Mouse (Mus musculus) retina, postnatal 7 days (tissue): ENCODE measurements at regions not wholly inside any gene's neighbourhood (a gene's known extent, or its start where the extent isn't known, plus 50 kb on each side); places are given as distances from the start of the nearest gene placed in this dataset.

Experiments used
- DNase-seq: peaks from one replicate; pipeline ENCODE4 v3.0.0-alpha.2; 2012; ENCODE audit warnings: low read depth, low spot score

DNA sequence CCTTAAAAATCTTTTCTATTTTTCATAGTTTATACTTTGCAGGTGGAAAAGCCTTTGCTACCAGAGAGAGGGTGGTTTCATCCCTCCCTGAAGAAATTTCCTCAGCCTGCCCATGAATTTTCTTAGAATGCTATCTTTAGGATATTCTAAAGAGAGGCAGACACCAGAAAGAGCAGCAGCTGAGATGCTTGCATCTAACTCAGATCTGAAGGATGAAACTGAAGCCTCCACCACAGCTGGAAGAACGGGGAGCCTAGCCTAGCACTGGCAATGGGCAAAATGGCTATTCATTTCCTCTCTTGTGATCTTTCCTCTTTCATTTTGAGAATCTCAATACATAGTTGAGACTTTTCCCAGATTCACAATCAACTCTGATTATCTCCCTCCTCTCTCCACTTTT, 640.0 kb upstream of the Zeb2 start:
- no peak for DNase-seq

DNA sequence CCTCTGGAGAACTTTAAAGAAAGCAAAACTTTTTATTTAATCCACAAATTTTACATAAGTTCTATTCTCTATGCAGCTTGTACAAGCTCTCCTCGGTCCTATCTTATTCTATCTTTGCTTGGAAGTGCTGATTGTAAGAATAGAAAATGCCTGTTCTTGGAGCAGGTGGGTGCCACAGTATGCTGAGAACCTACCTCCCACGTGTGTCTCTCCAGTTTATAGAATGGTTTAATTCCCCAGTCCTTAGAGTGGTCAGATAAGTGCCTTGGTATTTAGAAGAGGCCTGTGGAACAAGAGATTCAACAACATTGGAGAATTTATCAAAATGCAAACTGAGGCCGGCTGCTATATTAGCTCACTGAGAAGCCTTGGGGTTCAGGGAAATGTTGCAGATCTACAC, 639.2 kb upstream of the Zeb2 start:
- DNase-seq: no peak

GRCm38 (mm10) chr2:45751746-45752145, 634.6 kb upstream of the Zeb2 start:
- DNase-seq: no peak

DNA sequence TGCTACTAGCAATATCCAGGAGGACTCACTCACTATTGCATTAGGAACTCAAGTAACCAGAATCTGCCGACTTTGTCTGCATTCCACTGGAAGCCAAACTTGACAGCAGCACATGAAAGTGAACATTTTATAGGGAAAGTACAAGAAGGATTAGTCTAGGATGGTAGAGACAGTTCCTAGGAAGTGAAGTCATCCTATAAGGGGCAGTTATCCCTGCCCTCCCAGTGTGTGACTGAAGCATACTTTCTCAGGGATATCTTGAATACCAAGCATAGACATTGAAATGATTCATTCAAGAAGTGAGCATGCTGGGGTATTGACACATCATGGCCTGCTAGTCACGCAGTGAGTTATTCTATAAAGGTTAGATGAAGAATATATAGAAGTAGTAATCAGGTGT, 632.2 kb upstream of the Zeb2 start:
- no peak for DNase-seq

DNA sequence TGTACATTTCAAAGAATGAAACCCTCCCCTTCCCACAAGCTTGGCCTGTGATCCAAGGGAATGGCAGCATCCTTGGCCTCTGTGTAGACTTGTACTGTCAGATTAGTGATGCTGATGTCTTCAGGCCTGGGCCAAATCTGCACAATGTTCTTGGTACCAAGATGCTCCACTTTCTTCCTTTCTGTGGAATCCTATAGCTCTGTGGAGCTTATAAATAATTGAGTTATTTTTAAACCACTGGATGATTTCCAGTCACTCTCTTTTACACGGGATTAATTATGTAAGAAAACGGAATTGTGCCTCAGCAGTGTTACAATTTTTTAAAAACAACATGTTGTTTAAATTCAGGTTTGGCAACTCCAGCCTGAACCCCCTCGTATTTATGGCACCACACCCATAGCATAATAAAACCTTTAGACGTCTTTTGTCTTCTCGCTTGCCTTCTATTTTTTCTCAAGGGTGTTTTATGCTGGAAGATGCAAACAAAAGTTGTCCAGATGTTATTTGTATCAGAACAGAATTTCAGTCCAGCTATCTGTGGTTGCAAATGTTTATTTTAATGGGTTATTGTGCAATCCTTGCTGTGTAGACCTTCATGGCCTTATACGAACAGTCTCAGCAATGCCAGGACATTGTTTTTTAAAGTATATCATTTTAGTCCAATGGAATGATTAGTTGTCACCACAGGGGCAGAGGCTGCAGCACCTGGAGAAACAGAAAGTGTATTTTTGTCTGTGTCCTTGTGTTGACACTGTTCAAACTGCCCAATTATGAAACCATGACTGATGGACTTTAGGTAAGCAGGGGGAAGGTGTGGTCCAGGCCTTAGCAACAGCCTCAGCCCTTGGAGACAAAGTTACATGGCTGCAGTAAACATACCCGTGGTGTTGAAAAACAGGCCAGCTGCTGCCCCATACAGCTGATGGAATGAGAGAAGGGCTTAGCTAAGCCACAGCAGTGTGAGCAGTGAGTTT, 630.4 kb upstream of the Zeb2 start:
- DNase-seq: no peak

- no peak for DNase-seq
These were observed 629.4 kb upstream of the Zeb2 start for GRCm38 (mm10) chr2:45746606-45747005.

DNA sequence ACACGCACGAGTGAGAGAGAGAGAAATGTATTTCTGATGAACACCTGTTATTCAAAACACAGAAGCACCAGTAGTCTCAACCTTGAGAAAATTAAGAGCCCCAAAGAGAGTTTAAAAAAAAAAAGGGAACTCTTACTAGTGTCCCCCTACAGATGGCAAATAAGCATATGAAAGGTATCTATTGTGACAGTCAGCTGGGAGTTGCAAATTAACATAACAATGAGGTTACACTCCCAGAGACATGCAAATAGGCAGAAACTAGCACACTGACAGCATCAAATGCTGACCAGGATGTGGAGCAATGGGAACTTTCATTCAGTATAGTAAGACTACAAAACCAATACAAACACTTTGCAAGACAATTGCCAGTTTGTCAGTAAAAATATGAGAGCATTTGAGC, 619.1 kb upstream of the Zeb2 start:
- no peak for DNase-seq

DNA sequence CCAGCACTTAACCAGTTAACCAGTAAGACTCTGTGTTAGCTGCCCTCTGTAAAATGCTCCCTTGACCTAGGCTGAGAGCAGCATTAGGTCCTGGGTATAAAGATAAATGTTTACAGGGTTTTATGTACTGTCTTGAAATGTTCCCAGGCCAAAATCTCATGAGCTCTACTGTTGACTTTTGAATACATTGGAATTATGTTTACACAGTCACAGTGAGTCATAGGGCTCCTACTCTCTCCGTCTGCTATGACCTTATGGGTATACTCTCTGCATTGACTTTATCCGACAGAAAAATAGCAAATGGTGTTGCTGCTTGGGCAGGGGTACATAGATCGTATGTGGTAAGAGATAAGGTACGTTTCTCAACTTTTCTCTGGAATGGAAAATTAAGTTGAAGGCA, 596.8 kb upstream of the Zeb2 start:
- no peak for DNase-seq

DNA sequence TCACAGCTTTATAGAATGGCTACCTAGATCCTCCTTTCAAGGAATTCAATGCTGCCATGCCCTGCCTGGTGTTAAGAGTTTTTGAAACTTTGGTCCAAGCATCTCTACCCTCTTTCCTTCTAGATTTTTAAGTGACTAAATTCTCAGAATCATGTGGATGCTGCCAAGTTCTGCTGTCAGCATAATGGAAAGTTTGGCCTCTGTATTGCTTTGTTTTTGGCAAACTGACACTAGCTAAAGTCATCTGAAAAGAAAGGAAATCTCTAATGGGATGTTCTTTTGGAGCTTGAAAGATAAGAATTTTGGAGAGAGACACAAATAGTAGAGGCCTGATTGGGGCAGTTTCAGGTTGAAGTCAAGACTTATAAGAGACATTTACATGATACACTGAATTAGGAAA, 589.8 kb upstream of the Zeb2 start:
- no peak for DNase-seq

DNA sequence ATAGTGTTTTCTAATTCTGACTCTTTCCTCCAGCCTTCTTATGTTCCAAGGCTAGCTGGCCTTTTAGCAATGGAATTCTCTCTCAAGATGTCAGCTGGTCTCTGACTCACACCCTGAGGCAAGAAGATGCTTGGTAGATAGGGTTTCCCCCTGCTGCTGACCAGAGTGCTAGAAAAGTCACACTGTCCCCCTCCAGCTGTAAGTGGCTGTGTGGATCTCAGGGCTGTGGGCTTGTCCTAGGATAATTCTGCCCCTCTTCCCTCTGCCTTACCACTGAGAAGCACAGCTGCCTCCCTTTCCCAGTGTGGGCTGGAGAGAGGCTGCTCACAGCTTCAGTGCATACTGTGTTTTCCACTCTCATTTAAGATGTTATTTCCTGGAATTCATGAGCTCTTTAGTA, 585.3 kb upstream of the Zeb2 start:
- no peak for DNase-seq

GRCm38 (mm10) chr2:45700578-45700977, 583.4 kb upstream of the Zeb2 start:
- no peak for DNase-seq

DNA sequence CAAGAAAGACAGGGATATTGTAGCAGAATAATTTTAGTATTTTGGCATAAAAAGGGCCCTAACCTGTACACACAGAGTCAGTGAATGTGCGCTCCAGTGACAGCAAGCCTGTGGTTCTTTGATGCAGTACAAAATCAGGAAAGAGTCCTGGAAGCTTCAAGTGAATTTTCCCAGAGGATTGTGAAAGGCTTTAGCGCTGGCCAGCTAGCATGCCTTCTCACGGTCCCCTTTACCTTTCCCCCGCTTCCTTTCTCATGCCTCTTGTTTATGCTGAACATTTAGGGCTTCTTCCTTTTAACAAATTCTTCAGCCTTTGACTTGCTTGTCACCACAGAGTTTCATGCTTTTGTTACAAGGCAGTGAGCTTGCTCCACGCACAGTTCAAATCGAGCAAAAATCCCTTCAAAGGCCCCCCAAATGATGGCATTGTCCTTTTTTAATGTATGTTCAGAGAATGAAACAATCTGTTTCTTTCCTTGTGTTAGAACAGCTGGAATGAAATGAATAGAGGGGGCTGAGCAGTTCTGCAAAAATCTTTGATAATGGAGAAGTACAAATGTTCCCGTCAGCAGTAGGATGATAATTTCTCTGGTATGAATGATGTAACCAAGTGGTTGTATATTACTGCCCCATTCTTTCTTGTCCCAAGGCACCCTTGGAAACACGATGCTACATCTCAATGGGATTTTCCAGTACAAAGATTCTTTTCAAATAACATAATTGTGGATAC, 576.3 kb upstream of the Zeb2 start:
- DNase-seq: no peak

- no peak for DNase-seq
These were observed 575.6 kb upstream of the Zeb2 start for GRCm38 (mm10) chr2:45692819-45693218.

GRCm38 (mm10) chr2:45688996-45689395, 571.8 kb upstream of the Zeb2 start:
- no peak for DNase-seq

DNA sequence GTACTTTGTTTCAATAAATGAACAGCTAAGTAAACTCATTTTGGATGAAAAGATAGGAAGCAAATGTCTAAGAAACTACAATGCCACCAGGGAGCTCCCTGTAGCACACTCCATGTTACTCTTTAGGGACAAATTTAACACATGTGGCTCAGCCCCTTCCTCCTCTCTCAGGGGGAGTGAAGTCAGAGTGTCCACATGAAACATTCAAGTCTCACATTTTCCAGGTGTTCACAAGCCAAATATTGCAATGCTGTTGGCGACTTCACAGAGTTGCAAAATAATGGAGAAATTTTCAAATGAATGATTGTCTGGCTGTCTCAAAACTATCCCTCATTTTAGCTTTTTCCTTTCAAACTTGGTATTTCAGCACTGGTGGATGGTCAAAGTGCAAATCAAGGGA, 564.1 kb upstream of the Zeb2 start:
- no peak for DNase-seq

GRCm38 (mm10) chr2:45679101-45679895, 562.1 kb upstream of the Zeb2 start:
- DNase-seq: no peak

DNA sequence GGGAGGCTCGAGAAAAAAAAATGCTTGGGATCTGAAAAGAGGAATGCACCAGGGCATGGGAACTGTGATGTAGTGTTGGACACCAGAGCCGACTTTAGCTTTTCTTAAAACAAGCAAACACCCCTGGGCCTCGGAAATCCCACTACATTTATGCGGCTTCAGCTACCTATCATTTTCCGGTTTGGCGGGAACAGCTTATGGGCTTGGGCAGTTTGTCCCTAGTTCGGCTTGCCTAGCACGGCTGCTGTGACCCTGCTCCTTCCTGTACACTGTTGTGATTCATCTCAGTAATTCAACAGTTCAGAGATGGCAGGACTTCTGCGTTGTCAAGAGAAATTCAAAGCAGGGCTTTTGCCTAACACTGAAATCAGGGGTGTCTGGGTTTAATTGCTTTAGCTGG, 561.5 kb upstream of the Zeb2 start:
- no peak for DNase-seq

DNA sequence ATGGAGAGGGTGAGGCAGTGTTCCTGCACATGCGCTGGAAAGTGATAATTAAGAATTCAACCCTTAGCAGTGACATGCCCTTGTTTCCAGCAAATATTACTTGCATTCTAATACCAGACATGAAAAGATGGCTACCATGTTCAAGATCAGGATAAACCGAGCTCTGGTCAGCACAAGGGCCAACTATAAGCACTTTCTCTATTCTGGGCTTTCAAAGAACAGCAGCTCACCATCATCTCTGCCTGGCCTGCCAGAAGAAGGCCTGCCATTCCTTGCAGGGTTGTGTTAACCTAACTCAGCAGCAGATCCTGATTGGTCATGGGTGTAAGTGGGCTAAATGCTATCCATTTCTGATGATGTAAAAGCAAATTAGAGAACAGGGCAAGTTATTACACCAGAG, 558.6 kb upstream of the Zeb2 start:
- DNase-seq: no peak

- no peak for DNase-seq
These were observed 538.8 kb upstream of the Zeb2 start for GRCm38 (mm10) chr2:45656011-45656410.

DNA sequence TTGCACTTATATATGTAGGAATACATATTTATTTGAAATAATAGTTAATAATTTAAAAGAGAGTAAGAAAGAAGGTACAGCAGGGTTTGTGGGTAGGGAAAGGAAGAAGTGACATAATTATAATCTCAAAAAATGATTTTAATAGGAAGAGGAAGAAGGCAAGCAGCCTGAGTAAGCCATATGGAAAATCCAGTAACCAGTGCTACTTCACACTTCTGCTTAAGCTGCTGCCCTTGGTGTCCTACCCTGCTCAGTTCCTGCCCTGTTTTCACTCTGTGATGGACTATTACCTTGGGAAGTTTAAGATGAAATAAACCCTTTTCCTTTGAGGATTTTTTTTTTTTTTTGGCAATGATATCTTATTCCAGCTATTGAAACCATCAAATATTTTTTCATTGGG, 537.5 kb upstream of the Zeb2 start:
- DNase-seq: no peak

DNA sequence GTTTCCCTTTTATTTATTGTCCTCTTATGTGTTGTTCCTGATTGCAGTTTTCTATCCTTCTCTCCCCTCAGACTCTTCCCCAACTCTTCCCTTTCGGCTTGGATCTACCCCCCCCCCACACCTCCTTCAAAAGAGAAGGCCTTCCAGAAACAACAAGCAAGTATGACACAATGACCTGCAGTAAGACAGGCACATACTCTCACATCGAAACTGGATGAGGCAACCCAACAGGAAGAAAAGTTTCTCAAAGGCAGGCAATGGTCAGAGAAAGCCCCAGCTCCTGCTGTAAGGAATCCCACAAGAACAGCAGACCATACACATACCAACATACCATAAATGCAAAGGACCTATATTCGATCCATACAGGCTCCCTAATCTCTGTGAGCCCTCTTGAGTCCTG, 535.8 kb upstream of the Zeb2 start:
- no peak for DNase-seq
